Mouse (Mus musculus): ENCODE measurements around the gene Gdpd5. TPM values are rescaled to one million over a fixed set of nuclear protein-coding genes. Genes with fewer than 3 reads are reported as not detected.

Gene Gdpd5
- polyA plus RNA-seq, 1 experiment: 33.8 TPM

DNA sequence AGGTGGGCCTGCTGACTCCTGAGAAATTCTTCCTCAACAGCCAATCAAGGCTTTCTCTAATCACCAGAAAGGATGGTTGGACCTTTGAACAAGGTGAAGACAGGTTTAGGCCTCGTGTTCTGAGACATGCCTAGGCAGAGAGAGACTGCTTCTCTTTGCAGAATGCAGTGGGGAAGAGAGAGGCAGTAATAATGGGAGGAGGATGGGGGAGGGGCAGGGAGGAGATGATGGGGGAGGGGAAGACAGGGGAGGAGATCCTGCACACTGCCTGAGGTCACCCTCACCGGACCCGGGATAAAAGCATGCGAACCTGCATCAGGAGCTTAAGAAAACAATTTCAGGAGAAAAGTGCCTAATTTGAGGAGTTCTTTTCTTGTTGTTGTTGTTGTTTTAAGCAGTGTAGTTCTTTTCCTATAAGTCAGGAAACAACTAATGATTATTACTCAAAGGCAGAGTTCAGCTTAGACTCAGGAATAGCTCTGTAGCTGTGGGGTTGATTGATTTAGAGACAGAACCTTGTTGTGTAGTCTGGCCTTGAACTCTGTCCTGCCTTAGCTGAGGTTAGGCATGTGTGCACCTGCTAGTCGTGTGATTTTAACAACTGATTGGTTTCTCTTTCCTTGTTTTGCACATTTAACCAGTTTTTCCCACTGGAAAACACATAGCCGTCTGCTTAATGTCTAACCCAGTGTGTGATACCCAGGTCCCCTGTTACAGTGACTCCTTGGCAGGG lies 30.0 kb downstream of the Gdpd5 start:
- TF ChIP-seq POLR2A (IDR thresholded peaks at IDR 0.05; ENCODE audit: extremely low read depth, insufficient read depth, low read length) (no peak), CTCF (IDR thresholded peaks at IDR 0.05; ENCODE audit: extremely low read depth, insufficient read depth, low read length) (no peak)
- Histone ChIP-seq H3K4me1 (ENCODE audit: control insufficient read depth, insufficient read depth, low read length) (peaks cover 3% of the 10 kb centered on the region; the same call in 1 of the 2 replicates), H3K4me3 (ENCODE audit: insufficient read depth, low read length) (no peak overlapping the region), H3K27ac (ENCODE audit: insufficient read depth, low read length) (no peak overlapping the region)

DNA sequence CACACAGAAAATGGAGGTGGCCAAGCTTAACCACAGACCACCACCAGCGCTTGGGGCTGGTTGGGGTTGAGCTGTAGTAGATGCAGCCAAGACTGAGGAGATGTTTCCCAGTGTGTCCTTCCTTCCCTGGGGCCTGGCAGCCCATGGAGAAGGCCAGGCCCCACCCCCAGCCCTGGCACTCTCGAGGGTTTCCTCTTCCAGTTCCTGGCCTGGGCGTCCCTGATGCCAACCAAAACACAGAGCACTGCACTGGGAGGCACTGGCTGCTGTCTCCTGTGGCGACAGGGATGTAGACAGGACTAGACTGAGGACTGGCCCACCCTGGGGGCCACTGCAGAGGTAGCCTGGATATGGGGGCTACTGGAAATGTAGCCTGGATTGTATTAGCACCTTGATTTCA lies 33.8 kb downstream of the Gdpd5 start:
- TF ChIP-seq POLR2A (IDR thresholded peaks at IDR 0.05; ENCODE audit: extremely low read depth, insufficient read depth, low read length) (no peak), CTCF (IDR thresholded peaks at IDR 0.05; ENCODE audit: extremely low read depth, insufficient read depth, low read length) (no peak)
- Histone ChIP-seq H3K27ac (ENCODE audit: insufficient read depth, low read length) (no peak overlapping the region), H3K4me1 (ENCODE audit: control insufficient read depth, insufficient read depth, low read length) (peaks cover under 1% of the 10 kb centered on the region; the same call in 1 of the 2 replicates), H3K4me3 (ENCODE audit: insufficient read depth, low read length) (no peak overlapping the region)

DNA sequence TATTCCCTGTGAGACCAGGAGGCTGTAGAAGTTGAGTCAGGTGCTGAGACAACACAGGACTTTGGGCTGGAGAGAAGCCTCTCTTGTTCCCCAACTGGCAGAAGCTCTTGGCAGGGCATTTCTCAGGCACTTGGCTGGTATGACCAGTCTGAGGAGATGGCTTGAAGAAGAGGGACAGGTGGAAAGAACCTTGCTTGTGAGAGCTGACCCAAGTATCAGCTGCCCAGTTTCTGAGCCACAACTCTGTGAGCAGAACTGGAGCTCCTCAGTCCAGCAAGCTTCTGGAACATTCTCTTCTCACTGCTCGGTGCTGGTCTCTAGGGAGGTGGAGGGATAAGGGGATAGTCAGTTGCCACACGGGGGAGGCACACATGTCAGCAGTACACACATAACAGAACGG lies 38.1 kb downstream of the Gdpd5 start:
- H3K4me1 ChIP-seq (ENCODE audit: control insufficient read depth, insufficient read depth, low read length): no peaks in the 10 kb centered on the region
- no peak for TF ChIP-seq POLR2A (IDR thresholded peaks at IDR 0.05; ENCODE audit: extremely low read depth, insufficient read depth, low read length)
- TF ChIP-seq CTCF (IDR thresholded peaks at IDR 0.05; ENCODE audit: extremely low read depth, insufficient read depth, low read length): no peak
- no peak overlapping the region for H3K27ac ChIP-seq (ENCODE audit: insufficient read depth, low read length)
- H3K4me3 ChIP-seq (ENCODE audit: insufficient read depth, low read length): no peak overlapping the region

DNA sequence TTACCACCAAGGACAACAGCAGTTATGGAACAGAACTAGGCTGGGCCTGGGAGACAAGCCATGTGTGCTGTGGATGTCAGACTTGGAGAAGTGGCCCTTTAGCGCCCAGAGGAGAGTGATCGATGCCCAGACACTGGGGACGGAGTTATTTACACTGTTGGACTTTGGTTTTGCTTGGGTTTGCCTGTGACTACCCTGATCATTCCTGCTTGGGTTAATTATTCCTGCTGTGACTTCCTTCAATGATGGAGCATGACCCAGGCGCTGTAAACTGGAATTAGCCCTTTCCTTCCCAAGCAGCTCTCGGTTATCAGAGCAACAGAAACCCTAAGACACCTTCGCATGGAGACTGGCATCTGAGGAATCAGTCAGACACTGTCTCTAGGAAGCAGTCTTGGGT lies 39.8 kb downstream of the Gdpd5 start:
- Histone ChIP-seq H3K4me3 (ENCODE audit: insufficient read depth, low read length) (no peak overlapping the region), H3K27ac (ENCODE audit: insufficient read depth, low read length) (no peak overlapping the region), H3K4me1 (ENCODE audit: control insufficient read depth, insufficient read depth, low read length) (no peaks in the 10 kb centered on the region)
- TF ChIP-seq CTCF (IDR thresholded peaks at IDR 0.05; ENCODE audit: extremely low read depth, insufficient read depth, low read length): no peak
- no peak for TF ChIP-seq POLR2A (IDR thresholded peaks at IDR 0.05; ENCODE audit: extremely low read depth, insufficient read depth, low read length)

DNA sequence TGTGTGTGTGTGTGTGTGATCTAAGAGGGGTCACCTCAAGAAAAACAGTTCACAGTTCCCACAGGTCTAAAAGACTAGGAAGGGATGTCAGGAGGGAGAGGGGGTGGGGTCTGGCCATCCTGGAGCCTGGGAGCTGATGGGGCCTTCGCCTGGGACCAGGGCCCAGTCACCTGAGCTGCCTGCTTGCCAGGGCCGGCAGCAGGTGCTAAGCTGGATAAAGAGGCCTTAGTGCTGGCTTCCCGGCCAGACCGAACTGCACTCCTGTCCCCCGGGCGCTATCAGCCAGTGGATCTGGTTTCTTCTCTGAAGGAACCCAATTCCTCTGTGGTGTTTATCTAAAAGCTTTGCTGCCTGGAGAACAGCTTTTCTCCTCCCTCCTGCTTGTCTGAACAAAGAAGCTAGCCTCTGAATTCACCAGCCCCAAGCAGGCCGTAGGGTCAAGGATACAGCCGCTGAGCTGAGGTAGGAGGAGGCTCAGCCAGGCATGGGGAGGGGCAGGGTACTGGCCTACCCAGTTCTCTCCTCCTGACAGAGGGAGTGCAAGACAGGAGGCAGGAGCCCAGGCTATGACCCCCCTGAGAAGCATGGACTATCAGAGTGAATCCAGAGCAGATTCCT lies 43.4 kb downstream of the Gdpd5 start:
- Histone ChIP-seq H3K27ac (ENCODE audit: insufficient read depth, low read length) (no peak overlapping the region), H3K4me1 (ENCODE audit: control insufficient read depth, insufficient read depth, low read length) (no peaks in the 10 kb centered on the region), H3K4me3 (ENCODE audit: insufficient read depth, low read length) (no peak overlapping the region)
- TF ChIP-seq CTCF (IDR thresholded peaks at IDR 0.05; ENCODE audit: extremely low read depth, insufficient read depth, low read length) (no peak), POLR2A (IDR thresholded peaks at IDR 0.05; ENCODE audit: extremely low read depth, insufficient read depth, low read length) (no peak)

DNA sequence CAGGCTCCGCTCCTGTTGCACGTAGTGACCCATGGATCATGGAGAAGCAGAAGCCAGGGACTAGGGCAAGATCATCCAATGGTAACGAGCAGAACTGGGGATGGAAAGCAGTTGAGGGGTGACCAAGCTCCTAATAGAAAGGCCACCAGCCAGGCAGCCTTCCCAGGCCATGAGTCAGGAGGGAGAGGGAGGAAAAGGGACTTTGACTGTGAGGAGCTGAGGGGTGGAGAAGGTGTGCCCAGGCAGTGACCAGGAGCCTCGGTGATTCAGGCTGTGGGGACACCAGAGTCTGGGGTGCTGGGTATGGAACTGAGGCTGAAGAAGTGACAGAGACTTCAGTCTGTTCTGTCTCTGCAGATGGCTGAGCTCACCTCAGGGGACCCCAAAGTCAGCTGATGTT lies 44.5 kb downstream of the Gdpd5 start:
- Histone ChIP-seq H3K4me1 (ENCODE audit: control insufficient read depth, insufficient read depth, low read length) (no peaks in the 10 kb centered on the region), H3K4me3 (ENCODE audit: insufficient read depth, low read length) (no peak overlapping the region), H3K27ac (ENCODE audit: insufficient read depth, low read length) (no peak overlapping the region)
- TF ChIP-seq POLR2A (IDR thresholded peaks at IDR 0.05; ENCODE audit: extremely low read depth, insufficient read depth, low read length): no peak
- no peak for TF ChIP-seq CTCF (IDR thresholded peaks at IDR 0.05; ENCODE audit: extremely low read depth, insufficient read depth, low read length)

DNA sequence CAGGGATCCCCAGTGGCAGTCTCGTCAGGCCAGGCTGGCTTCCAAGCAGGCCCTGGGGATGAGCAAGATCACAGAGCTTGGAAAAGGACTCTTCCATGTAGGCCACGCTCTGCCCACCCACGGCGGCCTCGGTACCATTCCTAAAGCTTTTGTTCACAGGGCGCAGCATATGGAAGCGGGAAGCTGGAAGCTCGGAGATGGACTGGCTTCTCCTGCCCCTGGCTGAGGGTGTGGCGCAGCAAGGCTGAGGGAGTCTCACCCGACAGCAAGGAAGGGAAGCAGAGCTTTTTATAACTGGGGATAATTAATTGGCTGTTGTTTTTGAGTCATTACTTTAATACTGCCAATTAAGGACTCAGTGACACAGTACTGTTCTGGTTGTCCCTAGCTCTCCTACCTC lies 45.8 kb downstream of the Gdpd5 start:
- Histone ChIP-seq H3K4me1 (ENCODE audit: control insufficient read depth, insufficient read depth, low read length) (no peaks in the 10 kb centered on the region), H3K4me3 (ENCODE audit: insufficient read depth, low read length) (no peak overlapping the region), H3K27ac (ENCODE audit: insufficient read depth, low read length) (no peak overlapping the region)
- TF ChIP-seq POLR2A (IDR thresholded peaks at IDR 0.05; ENCODE audit: extremely low read depth, insufficient read depth, low read length) (no peak), CTCF (IDR thresholded peaks at IDR 0.05; ENCODE audit: extremely low read depth, insufficient read depth, low read length) (no peak)

DNA sequence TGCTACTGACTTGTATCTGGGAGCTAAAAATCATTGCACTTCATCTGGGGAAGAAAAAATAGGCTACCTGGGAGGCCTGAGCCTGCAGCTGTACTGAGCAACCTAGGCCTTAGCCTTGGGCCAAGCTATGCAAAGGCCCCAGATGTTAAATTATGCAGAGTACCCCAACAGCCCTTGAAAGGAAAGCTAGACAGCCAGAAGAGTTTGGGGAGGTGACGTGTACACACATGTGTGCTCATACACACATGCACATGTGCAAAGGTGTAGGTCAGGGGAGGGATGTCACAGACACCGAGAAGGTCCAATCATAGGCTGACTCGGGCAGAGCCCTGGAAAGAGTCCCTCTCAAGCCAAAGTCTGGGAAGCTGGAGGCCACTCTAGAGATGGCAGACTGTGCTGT lies 46.8 kb downstream of the Gdpd5 start:
- H3K27ac ChIP-seq (ENCODE audit: insufficient read depth, low read length): no peak overlapping the region
- H3K4me3 ChIP-seq (ENCODE audit: insufficient read depth, low read length): no peak overlapping the region
- no peaks in the 10 kb centered on the region for H3K4me1 ChIP-seq (ENCODE audit: control insufficient read depth, insufficient read depth, low read length)
- TF ChIP-seq POLR2A (IDR thresholded peaks at IDR 0.05; ENCODE audit: extremely low read depth, insufficient read depth, low read length) (no peak), CTCF (IDR thresholded peaks at IDR 0.05; ENCODE audit: extremely low read depth, insufficient read depth, low read length) (no peak)

DNA sequence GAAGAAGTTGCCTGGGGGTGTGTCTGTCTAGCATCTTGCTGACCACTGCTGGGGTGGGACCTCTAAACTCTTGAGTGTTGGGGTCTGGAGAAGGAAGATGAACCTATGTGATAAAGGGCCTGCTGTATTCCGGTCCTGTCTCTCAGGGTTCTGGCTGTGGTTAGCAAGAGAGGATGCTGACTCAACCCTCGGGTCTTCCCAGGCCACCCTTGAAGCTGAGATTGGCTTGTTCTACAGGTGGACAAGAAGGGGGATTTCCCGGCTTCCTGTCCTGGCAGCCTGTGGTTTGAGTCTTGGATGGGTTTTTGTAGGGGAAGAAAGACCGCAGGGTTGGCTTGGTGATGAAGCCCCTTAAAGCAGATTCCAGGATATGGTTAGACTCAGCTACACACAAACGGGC lies 47.6 kb downstream of the Gdpd5 start:
- no peaks in the 10 kb centered on the region for H3K4me1 ChIP-seq (ENCODE audit: control insufficient read depth, insufficient read depth, low read length)
- no peak overlapping the region for H3K4me3 ChIP-seq (ENCODE audit: insufficient read depth, low read length)
- TF ChIP-seq CTCF (IDR thresholded peaks at IDR 0.05; ENCODE audit: extremely low read depth, insufficient read depth, low read length): no peak
- TF ChIP-seq POLR2A (IDR thresholded peaks at IDR 0.05; ENCODE audit: extremely low read depth, insufficient read depth, low read length): no peak
- no peak overlapping the region for H3K27ac ChIP-seq (ENCODE audit: insufficient read depth, low read length)

DNA sequence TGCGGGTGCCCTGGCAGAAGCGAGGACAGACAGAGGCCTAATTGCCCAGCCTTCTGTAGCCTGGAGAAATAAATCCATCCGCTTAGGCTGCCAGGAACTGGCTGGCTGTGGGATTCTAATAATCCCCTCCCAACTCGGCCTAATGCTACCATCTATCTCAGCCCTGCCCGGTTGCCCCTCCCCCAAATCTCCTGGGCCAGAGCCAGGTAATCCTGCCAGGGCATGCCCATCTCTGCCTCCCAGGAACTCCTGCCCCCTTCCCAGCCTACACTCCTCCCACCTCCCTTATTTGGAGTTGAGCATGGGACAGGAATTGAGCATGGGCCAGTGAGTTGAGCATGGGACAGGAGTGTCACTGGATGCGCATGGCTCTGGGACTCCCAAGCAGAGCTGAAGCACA lies 48.6 kb downstream of the Gdpd5 start:
- H3K4me1 ChIP-seq (ENCODE audit: control insufficient read depth, insufficient read depth, low read length): no peaks in the 10 kb centered on the region
- no peak overlapping the region for H3K27ac ChIP-seq (ENCODE audit: insufficient read depth, low read length)
- TF ChIP-seq POLR2A (IDR thresholded peaks at IDR 0.05; ENCODE audit: extremely low read depth, insufficient read depth, low read length) (no peak), CTCF (IDR thresholded peaks at IDR 0.05; ENCODE audit: extremely low read depth, insufficient read depth, low read length) (no peak)
- H3K4me3 ChIP-seq (ENCODE audit: insufficient read depth, low read length): no peak overlapping the region

All from cortical plate, adult 2 months (tissue).